Mouse (Mus musculus) megakaryocyte, embryonic 14.5 days (primary cell): ENCODE data around the gene C1s1. TPM values are rescaled to one million over a fixed set of nuclear protein-coding genes. Genes with fewer than 3 reads are reported as not detected.
"Not testable (repeated sequence)": the region's sequence is repeated elsewhere in the genome, so short reads cannot be mapped to it uniquely, and the experiment has no call there.

Experiments used
- H3K27me3 ChIP-seq: replicated peaks from 2 replicates; pipeline ENCODE3; 2012; ENCODE audit warnings: inconsistent platforms
- H3K36me3 ChIP-seq: replicated peaks from 2 replicates; pipeline ENCODE3; 2012; ENCODE audit warnings: low read length, inconsistent platforms, mixed read lengths
- H3K4me1 ChIP-seq: 2 replicates; pipeline ENCODE4 v1.6.1; 2012; ENCODE audit warnings: inconsistent platforms
- H3K4me3 ChIP-seq: replicated peaks from 2 replicates; pipeline ENCODE3; 2012; ENCODE audit warnings: moderate library complexity, mild to moderate bottlenecking, inconsistent platforms
- H3K9me3 ChIP-seq: 2 replicates; pipeline ENCODE4 v1.6.1; 2012; ENCODE audit warnings: inconsistent platforms
- FLI1 ChIP-seq: IDR thresholded peaks from 2 replicates; pipeline ENCODE4 v1.6.1; 2012; ENCODE audit warnings: low read length, inconsistent platforms, mixed read lengths
- GATA1 ChIP-seq: IDR thresholded peaks from 3 replicates; pipeline ENCODE4 v1.6.1; 2012; ENCODE audit warnings: mixed read lengths, low read length, inconsistent platforms, borderline replicate concordance
- polyA plus RNA-seq: library from polyadenylated mRNA; stranded (reverse); fragments of >175 nt; gene quantifications from 2 replicates; pipeline ENCODE4 v1.2.3, GENCODE M21; 2012; ENCODE audit warnings: low replicate concordance; ENCODE audit not compliant: insufficient read depth

Gene C1s1
- polyA plus RNA-seq: 0.04 TPM in 1 of 2 replicates, not detected in the other

- H3K9me3 ChIP-seq, H3K4me1 ChIP-seq, H3K36me3 ChIP-seq, H3K27me3 ChIP-seq, H3K4me3 ChIP-seq: not testable (repeated sequence)
Observed at GRCm38 (mm10) chr6:124542284-124542683, at the start of gene C1s1. Gene C1s1 (minus strand): TSS chr6:124542359.

GRCm38 (mm10) chr6:124588771-124589170, 46.6 kb upstream of the C1s1 start:
- Histone ChIP-seq H3K36me3 (no peaks in the 10 kb centered on the region), H3K27me3 (no peaks in the 10 kb centered on the region), H3K9me3 (no peaks in the 10 kb centered on the region; the same call in 1 of the 2 replicates), H3K4me1 (peaks cover 3% of the 10 kb centered on the region; the same call in 1 of the 2 replicates), H3K4me3 (no peak overlapping the region)
- TF ChIP-seq FLI1: no peak
- no peak for TF ChIP-seq GATA1

GRCm38 (mm10) chr6:124586266-124586665, 44.1 kb upstream of the C1s1 start:
- no peaks in the 10 kb centered on the region for H3K27me3 ChIP-seq
- no peaks in the 10 kb centered on the region for H3K9me3 ChIP-seq
- peaks cover 3% of the 10 kb centered on the region; the same call in 1 of the 2 replicates for H3K4me1 ChIP-seq
- TF ChIP-seq GATA1 (no peak), FLI1 (no peak)
- no peaks in the 10 kb centered on the region for H3K36me3 ChIP-seq
- no peak overlapping the region for H3K4me3 ChIP-seq

- no peaks in the 10 kb centered on the region for H3K27me3 ChIP-seq
- H3K4me1 ChIP-seq: peaks cover 3% of the 10 kb centered on the region; the same call in 1 of the 2 replicates
- no peaks in the 10 kb centered on the region for H3K36me3 ChIP-seq
- TF ChIP-seq FLI1 (no peak), GATA1 (no peak)
- no peaks in the 10 kb centered on the region for H3K9me3 ChIP-seq
- H3K4me3 ChIP-seq: no peak overlapping the region
Observed at GRCm38 (mm10) chr6:124585761-124586160, 43.6 kb upstream of the C1s1 start.

- H3K27me3 ChIP-seq: no peaks in the 10 kb centered on the region
- TF ChIP-seq FLI1 (no peak), GATA1 (no peak)
- H3K4me3 ChIP-seq: no peak overlapping the region
- H3K4me1 ChIP-seq: peaks cover 3% of the 10 kb centered on the region; the same call in 1 of the 2 replicates
- no peaks in the 10 kb centered on the region for H3K36me3 ChIP-seq
- no peaks in the 10 kb centered on the region for H3K9me3 ChIP-seq
Observed at GRCm38 (mm10) chr6:124584935-124585334, 42.8 kb upstream of the C1s1 start.

GRCm38 (mm10) chr6:124582231-124582630, 40.1 kb upstream of the C1s1 start:
- Histone ChIP-seq H3K9me3 (no peaks in the 10 kb centered on the region), H3K27me3 (peaks cover 4% of the 10 kb centered on the region), H3K36me3 (no peaks in the 10 kb centered on the region), H3K4me1 (no peaks in the 10 kb centered on the region), H3K4me3 (no peak overlapping the region)
- TF ChIP-seq FLI1 (no peak), GATA1 (no peak)

GRCm38 (mm10) chr6:124580155-124580554, 38.0 kb upstream of the C1s1 start:
- not testable (repeated sequence) for H3K9me3 ChIP-seq, H3K27me3 ChIP-seq, H3K36me3 ChIP-seq, H3K4me1 ChIP-seq, H3K4me3 ChIP-seq

- H3K4me3 ChIP-seq, H3K36me3 ChIP-seq, H3K27me3 ChIP-seq, H3K4me1 ChIP-seq, H3K9me3 ChIP-seq: not testable (repeated sequence)
Observed at GRCm38 (mm10) chr6:124575155-124575678, 33.1 kb upstream of the C1s1 start.

- H3K9me3 ChIP-seq: no peaks in the 10 kb centered on the region
Observed at GRCm38 (mm10) chr6:124570026-124570425, 27.9 kb upstream of the C1s1 start, which contains the start of gene C1rb. Gene C1rb (plus strand): TSS chr6:124570294.

GRCm38 (mm10) chr6:124561611-124562010, 19.5 kb upstream of the C1s1 start:
- H3K27me3 ChIP-seq, H3K9me3 ChIP-seq, H3K4me1 ChIP-seq, H3K36me3 ChIP-seq, H3K4me3 ChIP-seq: not testable (repeated sequence)

More at GRCm38 (mm10) chr6:124570026-124570425, 27.9 kb upstream of the C1s1 start, which contains the start of gene C1rb:
- peaks cover 4% of the 10 kb centered on the region; the same call in 1 of the 2 replicates for H3K4me1 ChIP-seq
- TF ChIP-seq GATA1 (no peak), FLI1 (no peak)
- H3K4me3 ChIP-seq: no peak within 1 kb of the TSS
- H3K27me3 ChIP-seq: peaks cover 9% of the 10 kb centered on the region
- no peaks in the 10 kb centered on the region for H3K36me3 ChIP-seq

- not testable (repeated sequence) for H3K4me1 ChIP-seq, H3K4me3 ChIP-seq, H3K27me3 ChIP-seq, H3K36me3 ChIP-seq, H3K9me3 ChIP-seq
Observed at GRCm38 (mm10) chr6:124561156-124561555, 19.0 kb upstream of the C1s1 start.

- H3K4me1 ChIP-seq, H3K36me3 ChIP-seq, H3K4me3 ChIP-seq, H3K27me3 ChIP-seq: not testable (repeated sequence)
- H3K9me3 ChIP-seq: peaks cover 12% of the 10 kb centered on the region
Observed at GRCm38 (mm10) chr6:124555956-124556355, 13.8 kb upstream of the C1s1 start.
